ENCODE assay signal across 8 mouse cellular contexts in the genomic region with DNA sequence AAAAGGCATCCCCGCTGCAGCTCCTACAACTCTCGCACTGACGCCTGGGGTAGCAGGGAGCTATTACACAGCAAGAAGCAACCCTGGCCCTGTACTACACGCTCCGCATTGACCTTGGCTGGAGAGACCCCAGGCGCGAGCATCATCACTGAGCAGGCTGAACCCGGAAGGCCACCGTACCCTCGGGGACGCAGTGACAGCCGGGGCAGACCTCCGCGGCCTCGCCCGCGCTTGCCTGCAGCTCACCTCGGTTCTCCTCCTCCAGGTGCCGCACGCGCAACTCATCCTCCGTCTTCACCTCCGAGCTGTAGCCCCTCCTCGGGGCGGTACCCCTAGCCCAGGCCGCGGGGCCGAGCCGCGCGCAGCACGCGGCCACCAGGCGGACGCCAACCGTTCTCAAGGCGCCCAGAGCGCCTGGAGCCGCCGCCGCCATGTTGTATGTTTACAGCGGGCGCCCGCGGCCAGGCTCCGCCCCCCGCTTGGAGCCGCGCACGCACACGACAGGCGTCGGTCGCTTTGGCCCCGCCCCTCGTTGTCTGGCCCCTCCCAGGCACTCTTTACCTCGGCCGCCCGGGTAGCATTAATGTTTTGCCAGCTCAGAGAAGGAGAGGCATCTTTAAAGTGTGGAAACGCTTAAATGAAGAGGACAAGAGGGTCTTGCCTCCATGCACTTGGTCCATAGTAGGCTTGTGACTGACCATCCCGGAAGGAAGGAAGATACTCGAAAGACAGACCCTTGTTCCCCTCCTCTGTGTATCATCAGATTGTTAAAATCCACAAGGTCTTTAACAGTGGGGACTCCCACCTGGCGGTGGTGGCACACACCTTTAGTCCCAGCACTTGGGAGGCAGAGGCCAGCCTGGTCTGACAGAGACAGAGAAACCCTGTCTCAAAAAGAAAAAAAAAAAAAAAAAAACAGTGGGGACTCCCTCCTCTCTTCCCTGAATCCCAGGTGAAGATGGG. TPM values are rescaled to one million over a fixed set of nuclear protein-coding genes. Genes with fewer than 3 reads are reported as not detected.
A peak's percentile ranks its signal among the peaks of the same experiment; 100 is the strongest.
DNase-seq lines count a peak whose midpoint lies in the region; ATAC-seq and TF ChIP-seq lines count a peak whose summit lies in the region.

A gene (minus strand): TSS at position 473 of the 963 bp plus-strand sequence.

- peak; percentile 44 for DNase-seq in MEL-GATA-1-ER (ENCODE audit: extremely low read depth, low read depth)
- DNase-seq in cerebellum, adult 2 months = peak; percentile 84 to 87
- DNase-seq in forelimb bud, embryonic 11.5 days (ENCODE audit: low read depth, low spot score) = peak; percentile 83
- DNase-seq in layer of hippocampus, postnatal 10 days (ENCODE audit: low spot score in 2 of 2) = peak; percentile 76 to 81
- peak; percentile 91 for DNase-seq in lung, postnatal 14 days
- peak; percentile 75 for DNase-seq in retina, adult 2 months (ENCODE audit: low read depth, low spot score)
- DNase-seq in thymus, postnatal 36 days = peak; percentile 89

- TF ChIP-seq POLR2A in cerebellum, adult 2 months (IDR thresholded peaks at IDR 0.05; ENCODE audit: borderline replicate concordance, insufficient read depth, low read length) = peak; percentile 53; the same call in 1 of the 2 replicates

- WGBS in cerebellum, adult 2 months = under 1% methylated on average over 58 of the region's 63 CpGs

- peak within 1 kb of the TSS; percentile 99 for H3K4me3 ChIP-seq in cerebellum, adult 2 months (replicated peaks; ENCODE audit: insufficient read depth, low read depth, low read length)

- peak within 1 kb of the TSS; percentile 60 for H3K27ac ChIP-seq in cerebellum, adult 2 months (ENCODE audit: insufficient read depth, low read length)

- ATAC-seq in hematopoietic stem cell, adult 5-6 weeks (replicated peaks in 1 of 2; ENCODE audit: insufficient read depth in 1 of 2, low FRiP score in 2 of 2, low TSS enrichment in 1 of 2, low read depth in 1 of 2, poor library complexity in 2 of 2, severe bottlenecking in 2 of 2) = peak; percentile 89 to 96

- peaks cover 7% of the 10 kb centered on the region; the same call in 1 of the 2 replicates for H3K4me1 ChIP-seq in cerebellum, adult 2 months (ENCODE audit: control insufficient read depth, insufficient read depth, low read length)

- TF ChIP-seq CTCF in cerebellum, adult 2 months (IDR thresholded peaks at IDR 0.05; ENCODE audit: borderline replicate concordance, insufficient read depth, low read depth, low read length) = no peak

- H3K27me3 ChIP-seq in cerebellum, adult 2 months (ENCODE audit: control insufficient read depth, insufficient read depth, low read length) = no peaks in the 10 kb centered on the region

RNA-seq across cellular contexts. Expression of the gene that starts here (rescaled TPM):
- polyA plus RNA-seq in cerebellum, adult 2 months (2012; rRNA removed) = 142 and 146 TPM in 2 replicates
- total RNA-seq in hematopoietic stem cell, adult 5-6 weeks (2017) = 43.3 and 45.4 TPM in 2 replicates
- 10 to 100 TPM; 80.7 to 81.5 TPM for total RNA-seq in layer of hippocampus, postnatal 10 days (2021)

Comparison
In these comparisons a context has a peak if more than half of its experiments do, and no peak if none do; other contexts are left out.
1. Peak in every context shown above with its lines: DNase-seq, ATAC-seq, H3K4me3 ChIP-seq and H3K27ac ChIP-seq.